Mouse (Mus musculus) 3134 (cell line): ENCODE measurements around the gene Vipr1.

Experiments used
- DNase-seq: peaks from one replicate; pipeline ENCODE4 v3.0.0-alpha.2; 2011; ENCODE audit warnings: low spot score; ENCODE audit not compliant: insufficient read length; ENCODE audit errors: extremely low read depth

Gene Vipr1

GRCm38 (mm10) chr9:121709898-121710583 lies 67.5 kb downstream of the Vipr1 start, which contains the start of gene Ss18l2:
Ss18l2 (plus strand) TSS chr9:121710329.
- DNase-seq, result peak; percentile 99

DNA sequence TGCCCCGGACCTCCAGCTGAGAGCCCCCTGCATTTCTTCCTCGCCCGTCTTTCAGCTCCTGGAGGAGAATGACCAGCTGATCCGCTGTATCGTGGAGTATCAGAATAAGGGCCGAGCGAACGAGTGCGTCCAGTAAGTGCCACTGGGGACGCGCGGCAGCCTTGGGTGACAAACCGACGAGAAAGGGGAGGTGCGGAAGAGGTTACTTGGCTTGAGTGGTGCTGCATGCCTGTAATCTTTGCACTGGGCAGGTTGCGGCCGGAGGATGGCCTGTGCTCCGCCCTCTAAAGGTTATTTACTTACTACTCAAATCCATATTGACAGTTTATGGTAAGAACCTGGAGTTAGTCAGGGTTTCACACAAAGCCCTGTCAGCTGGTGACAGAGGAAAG lies 68.1 kb downstream of the Vipr1 start:
- DNase-seq, result no peak

DNA sequence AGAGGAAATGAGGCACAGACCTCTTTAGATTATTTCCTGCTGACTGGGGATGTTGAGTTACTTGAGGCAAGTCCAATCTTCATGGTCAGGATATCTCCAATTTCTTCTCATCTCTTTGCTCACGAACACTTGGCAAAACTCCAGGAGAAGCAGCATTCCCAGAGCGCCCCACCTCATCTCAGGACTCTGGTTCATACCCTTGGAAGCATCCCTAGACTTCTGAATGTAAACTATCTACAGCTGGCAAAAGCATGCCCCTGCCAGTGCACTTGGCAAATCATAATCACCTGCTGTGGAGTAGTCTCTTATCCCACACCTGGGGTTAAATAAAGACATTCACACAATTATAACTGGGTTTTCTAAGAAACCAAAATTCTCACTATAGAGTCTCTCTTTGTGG lies 74.5 kb downstream of the Vipr1 start:
- no peak for DNase-seq

DNA sequence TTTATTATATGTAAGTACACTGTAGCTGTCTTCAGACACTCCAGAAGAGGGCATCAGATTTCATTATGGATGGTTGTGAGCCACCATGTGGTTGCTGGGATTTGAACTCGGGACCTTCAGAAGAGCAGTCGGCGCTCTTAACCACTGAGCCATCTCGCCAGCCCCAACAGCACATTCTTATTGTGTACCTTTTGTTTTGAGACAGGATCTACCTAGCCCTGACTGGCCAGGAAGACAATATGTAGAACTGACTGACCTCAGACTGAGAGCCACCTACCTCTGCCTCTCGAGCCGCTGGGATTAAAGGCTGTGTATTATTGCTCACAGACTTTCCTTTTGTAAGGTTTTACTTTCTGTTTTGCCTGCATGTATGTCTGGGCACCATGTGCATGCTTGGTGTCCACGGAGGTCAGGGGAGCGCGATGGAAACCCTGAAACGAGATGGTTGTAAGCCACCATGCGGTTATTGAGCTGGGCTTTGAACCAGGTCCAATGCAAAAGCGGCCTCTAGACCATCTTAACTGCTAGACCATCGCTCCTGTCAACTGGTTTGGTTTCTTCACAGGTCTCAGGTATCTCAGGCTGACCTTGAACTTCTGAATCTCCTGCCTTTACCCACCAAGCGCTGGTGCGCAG lies 75.7 kb downstream of the Vipr1 start:
- DNase-seq, result no peak

GRCm38 (mm10) chr9:121718792-121719318 lies 76.3 kb downstream of the Vipr1 start, which contains the start of gene Nktr:
Nktr (plus strand) TSS chr9:121719169.
- DNase-seq, result peak; percentile 99

DNA sequence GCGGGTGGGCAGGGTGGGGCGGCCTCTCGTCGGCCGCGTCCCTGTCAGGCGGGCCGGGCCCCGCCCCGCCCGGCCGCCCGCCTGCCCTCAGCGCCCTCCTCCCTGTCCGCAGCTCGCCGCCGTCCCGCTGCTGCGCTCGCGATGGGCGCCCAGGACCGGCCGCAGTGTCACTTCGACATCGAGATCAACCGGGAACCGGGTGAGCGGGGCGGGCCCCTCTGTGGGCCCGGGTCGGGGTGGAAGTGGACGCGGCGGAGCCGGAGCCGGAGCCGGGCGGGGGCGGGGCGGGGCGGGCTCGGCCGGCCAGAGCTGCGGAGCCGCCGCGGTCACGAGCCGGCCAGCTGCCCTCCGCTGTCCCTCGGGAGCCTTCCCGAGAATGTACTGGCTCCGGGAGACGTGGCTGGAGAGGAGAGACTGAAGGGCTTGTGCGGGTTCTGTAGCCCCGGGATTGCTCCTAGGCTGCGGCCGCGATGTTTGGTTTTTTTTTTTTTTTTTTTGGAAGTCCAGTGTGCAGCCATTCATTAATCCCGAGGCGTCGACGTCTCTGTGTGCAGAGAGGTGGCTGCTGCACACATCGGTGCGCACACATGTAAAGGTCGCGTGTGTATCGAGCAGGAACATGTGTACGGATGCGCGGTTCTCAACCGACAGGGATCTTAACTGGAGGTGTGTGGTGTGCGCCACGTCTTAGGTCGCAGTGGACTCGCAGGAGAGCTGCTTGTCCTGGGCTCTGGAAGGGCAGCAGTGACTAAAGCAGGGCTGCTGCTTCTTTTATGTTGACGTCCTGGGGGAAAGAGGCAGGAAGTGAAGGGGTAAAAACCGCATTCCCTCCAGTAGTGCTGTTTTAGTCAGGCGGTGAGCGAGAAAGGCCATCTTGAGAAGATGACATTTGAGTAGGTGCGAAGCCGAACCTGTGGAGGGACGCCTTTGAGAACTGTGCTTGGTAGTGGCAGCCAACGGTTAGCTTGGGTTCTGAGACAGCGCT lies 77.1 kb downstream of the Vipr1 start:
- DNase-seq, result peak; percentile 70
